Mouse (Mus musculus) CH12.LX (cell line): ENCODE measurements around the gene Rhob.

Experiments
- BHLHE40 ChIP-seq: IDR thresholded peaks from 2 replicates; pipeline ENCODE4 v1.6.1; 2011; ENCODE audit warnings: mild to moderate bottlenecking, low read depth, low read length, improper control_type of control experiment
- CTCF ChIP-seq, 2 experiments: IDR thresholded peaks in 1 of 2; conservative IDR thresholded peaks in 1 of 2; 2 replicates each; pipeline ENCODE4 v1.5.1; 2011 to 2012; ENCODE audit warnings: low read depth in 2 of 2, low read length in 2 of 2, improper control_type of control experiment in 1 of 2, inconsistent platforms in 1 of 2, mild to moderate bottlenecking in 1 of 2, moderate library complexity in 1 of 2
- POLR2A ChIP-seq: IDR thresholded peaks from 2 replicates; pipeline ENCODE4 v1.6.1; 2011; ENCODE audit warnings: low read depth, mild to moderate bottlenecking, improper control_type of control experiment, low read length
- RAD21 ChIP-seq: IDR thresholded peaks from 2 replicates; pipeline ENCODE4 v1.6.1; 2011; ENCODE audit warnings: low read depth, mild to moderate bottlenecking, low read length, improper control_type of control experiment, moderate library complexity
- USF1 ChIP-seq: IDR thresholded peaks from 2 replicates; pipeline ENCODE4 v1.6.1; 2014; ENCODE audit warnings: low read depth, mild to moderate bottlenecking, inconsistent platforms, low read length, improper control_type of control experiment

- TF ChIP-seq BHLHE40 (no peak), CTCF (conservative IDR thresholded peaks at IDR 0.05 in 1 of 2, IDR thresholded peaks at IDR 0.05 in 1 of 2; ENCODE audit: low read depth in 2 of 2, low read length in 2 of 2) (no peak), USF1 (no peak), POLR2A (no peak), RAD21 (no peak)
Measured at GRCm38 (mm10) chr12:8534915-8535314, 35.1 kb upstream of the Rhob start.
